Mouse (Mus musculus): Measurements from ENCODE around the gene Pja2.

GRCm38 (mm10) chr17:64346135-64346534 lies 14.4 kb upstream of the Pja2 start:
- TF ChIP-seq POLR2A (IDR thresholded peaks at IDR 0.05; ENCODE audit: extremely low read depth, insufficient read depth, low read length) (no peak), CTCF (IDR thresholded peaks at IDR 0.05; ENCODE audit: extremely low read depth, insufficient read depth, low read length) (no peak)
